In genomic region chr6:99359036-99359698, GRCm38 (mm10) we compare ENCODE assay signal across 13 mouse cellular contexts.
DNase-seq lines count a peak whose midpoint lies in the region; ATAC-seq and TF ChIP-seq lines count a peak whose summit lies in the region.
"Had no signal": no experiment of that assay in that cellular context is flagged by ENCODE, and none has a peak within 500 bp of the region (broad histone marks: within the 10 kb centered on the region; RNA-seq: fewer than 3 reads in every experiment).

No protein-coding gene starts in this region.

- no peak for TF ChIP-seq POLR2A in liver, adult 2 months (IDR thresholded peaks at IDR 0.05; ENCODE audit: extremely low read depth, insufficient read depth, low read length)

- H3K9ac ChIP-seq in liver, adult 2 months (ENCODE audit: low read depth, low read length) = no peak overlapping the region
- no peak overlapping the region for H3K9ac ChIP-seq in liver, embryonic 11.5 days (ENCODE audit: low read depth, low read length)
- H3K9ac ChIP-seq: forebrain, embryonic 13.5 days; liver, embryonic 15.5 days had no signal

- intact Hi-C loops in left cerebral cortex, postnatal 10 days (cut with DNase I) = no loop called here

- no peaks in the 10 kb centered on the region for H3K9me3 ChIP-seq in liver, embryonic 11.5 days (ENCODE audit: control insufficient read depth, low read length)
- H3K9me3 ChIP-seq: forebrain, embryonic 13.5 days; liver, embryonic 15.5 days had no signal

- no peak for TF ChIP-seq CTCF in liver, adult 2 months (IDR thresholded peaks at IDR 0.05; ENCODE audit: low read depth, low read length)

- peak; percentile 23 to 54 for DNase-seq in adrenal gland, adult (ENCODE audit: inconsistent age in 2 of 2, low spot score in 1 of 2)
- no peak for DNase-seq in adrenal gland, adult 18-20 months (ENCODE audit: low spot score in 2 of 2)
- DNase-seq in liver, adult 2 months (ENCODE audit: extremely low read depth, low read depth, low spot score) = peak; percentile 74
- no peak for DNase-seq in liver, embryonic 11.5 days (ENCODE audit: low spot score)
- DNase-seq in urinary bladder, adult 2 months (ENCODE audit: low spot score) = no peak
- no peak for DNase-seq in left cerebral cortex, postnatal 10 days (ENCODE audit: extremely low spot score in 1 of 2, low spot score in 2 of 2)
- DNase-seq: cerebellum, adult 11 months; kidney, adult 18-20 months; thymus, postnatal 25 days had no signal

- no peak overlapping the region for H3K4me2 ChIP-seq in liver, embryonic 11.5 days
- H3K4me2 ChIP-seq: forebrain, embryonic 13.5 days; liver, embryonic 15.5 days had no signal

- no peak overlapping the region for H3K4me3 ChIP-seq in liver, adult 2 months (ENCODE audit: insufficient read depth, low read depth, low read length)
- no peak overlapping the region for H3K4me3 ChIP-seq in liver, embryonic 11.5 days (ENCODE audit: low read depth, low read length)
- H3K4me3 ChIP-seq: forebrain, embryonic 13.5 days; liver, embryonic 15.5 days had no signal

- peaks cover 8% of the 10 kb centered on the region; the same call in 1 of the 2 replicates for H3K79me2 ChIP-seq in liver, adult 2 months (ENCODE audit: control insufficient read depth, insufficient read depth, low read length)

- no peaks in the 10 kb centered on the region for H3K27me3 ChIP-seq in liver, adult 2 months (ENCODE audit: control insufficient read depth, insufficient read depth, low read length)
- no peaks in the 10 kb centered on the region for H3K27me3 ChIP-seq in liver, embryonic 11.5 days (replicated peaks; ENCODE audit: control insufficient read depth, insufficient read depth, low read length)
- H3K27me3 ChIP-seq: forebrain, embryonic 13.5 days; liver, embryonic 15.5 days had no signal

- no peak overlapping the region for H3K27ac ChIP-seq in liver, adult 2 months (replicated peaks; ENCODE audit: insufficient read depth, low read depth, low read length)
- no peak overlapping the region for H3K27ac ChIP-seq in liver, embryonic 11.5 days (ENCODE audit: low read depth, low read length)
- H3K27ac ChIP-seq: forebrain, embryonic 13.5 days; liver, embryonic 15.5 days had no signal

- no peak for ATAC-seq in liver, embryonic 11.5 days (replicated peaks; ENCODE audit: low FRiP score)
- peak; percentile 49 for ATAC-seq in granulocyte monocyte progenitor cell, adult 5-6 weeks (replicated peaks; ENCODE audit: poor library complexity, severe bottlenecking)
- ATAC-seq in megakaryocyte progenitor cell, adult 5-6 weeks (replicated peaks; ENCODE audit: poor library complexity) = 0 out of 2 replicates have a peak, but pooled peaks have one; percentile 15
- ATAC-seq: forebrain, embryonic 13.5 days had no signal

- WGBS in liver, adult 2 months = 26% methylated on average over 9 of the region's 9 CpGs
- WGBS in liver, embryonic 11.5 days = 65% methylated on average over 9 of the region's 9 CpGs

- H3K4me1 ChIP-seq in liver, adult 2 months (ENCODE audit: control insufficient read depth, insufficient read depth, low read length) = peaks cover 10% of the 10 kb centered on the region
- 0 out of 2 replicates have a peak, but pooled peaks cover 2% of the 10 kb centered on the region for H3K4me1 ChIP-seq in liver, embryonic 11.5 days (replicated peaks; ENCODE audit: control insufficient read depth, insufficient read depth, low read length)
- H3K4me1 ChIP-seq: forebrain, embryonic 13.5 days had no signal

- no peaks in the 10 kb centered on the region for H3K36me3 ChIP-seq in liver, adult 2 months (ENCODE audit: control insufficient read depth, insufficient read depth, low read length)
- no peaks in the 10 kb centered on the region for H3K36me3 ChIP-seq in liver, embryonic 11.5 days (ENCODE audit: control insufficient read depth, insufficient read depth, low read length)
- H3K36me3 ChIP-seq: liver, embryonic 15.5 days had no signal

Comparison
In these comparisons a context has a peak if more than half of its experiments do, and no peak if none do; other contexts are left out.
1. DNase-seq: peak in adrenal gland, adult (2 of 2) and liver, adult 2 months (single experiment); none in adrenal gland, adult 18-20 months (0 of 2), liver, embryonic 11.5 days (single experiment), urinary bladder, adult 2 months (single experiment) and left cerebral cortex, postnatal 10 days (0 of 2).